ENCODE assay signal across 17 mouse cellular contexts in genomic region chr1:181259056-181259455, GRCm38 (mm10). TPM values are rescaled to one million over a fixed set of nuclear protein-coding genes. Genes with fewer than 3 reads are reported as not detected.
DNase-seq lines count a peak whose midpoint lies in the region; ATAC-seq and TF ChIP-seq lines count a peak whose summit lies in the region.
"Had no signal": no experiment of that assay in that cellular context is flagged by ENCODE, and none has a peak within 500 bp of the region (broad histone marks: within the 10 kb centered on the region; RNA-seq: fewer than 3 reads in every experiment).

No protein-coding gene starts in this region.

- no peak overlapping the region for H3K9ac ChIP-seq in liver, adult 2 months (ENCODE audit: low read depth, low read length)
- peak overlapping the region; percentile 69 for H3K9ac ChIP-seq in liver, embryonic 12.5 days
- no peak overlapping the region for H3K9ac ChIP-seq in stomach, postnatal 0 days (ENCODE audit: low read length)
- H3K9ac ChIP-seq: embryonic facial prominence, embryonic 15.5 days; limb, embryonic 12.5 days; midbrain, embryonic 12.5 days had no signal

- H3K4me1 ChIP-seq in liver, adult 2 months (ENCODE audit: control insufficient read depth, insufficient read depth, low read length) = peaks cover 16% of the 10 kb centered on the region
- H3K4me1 ChIP-seq in liver, embryonic 12.5 days = peaks cover 86% of the 10 kb centered on the region
- peaks cover 3% of the 10 kb centered on the region for H3K4me1 ChIP-seq in stomach, postnatal 0 days (replicated peaks; ENCODE audit: control insufficient read depth, insufficient read depth)

- no peak overlapping the region for H3K4me2 ChIP-seq in liver, embryonic 12.5 days
- no peak overlapping the region for H3K4me2 ChIP-seq in stomach, postnatal 0 days (replicated peaks; ENCODE audit: low read depth)
- H3K4me2 ChIP-seq: embryonic facial prominence, embryonic 15.5 days; limb, embryonic 12.5 days; midbrain, embryonic 12.5 days had no signal

- no peaks in the 10 kb centered on the region for H3K27me3 ChIP-seq in liver, adult 2 months (ENCODE audit: control insufficient read depth, insufficient read depth, low read length)
- no peaks in the 10 kb centered on the region for H3K27me3 ChIP-seq in liver, embryonic 12.5 days (replicated peaks)
- H3K27me3 ChIP-seq in stomach, postnatal 0 days (ENCODE audit: control insufficient read depth, insufficient read depth, low read length) = no peaks in the 10 kb centered on the region
- H3K27me3 ChIP-seq: embryonic facial prominence, embryonic 15.5 days had no signal

- DNase-seq in gastrocnemius, adult 2 months = no peak
- no peak for DNase-seq in gastrocnemius, postnatal 4 days (ENCODE audit: low spot score in 2 of 2)
- DNase-seq in liver, adult 2 months (ENCODE audit: extremely low read depth, low read depth, low spot score) = peak; percentile 67
- DNase-seq in liver = no peak
- DNase-seq in stomach, postnatal 0 days (ENCODE audit: low spot score) = no peak
- no peak for DNase-seq in frontal cortex, postnatal 10 days (ENCODE audit: low spot score in 2 of 2)
- DNase-seq: B cell, adult 2 months; cerebellum, adult 18-20 months; cerebellum, postnatal 25 days; embryo, embryonic 11 days; gastrocnemius, postnatal 10 days; right cerebral cortex, adult 18-20 months had no signal

- TF ChIP-seq EP300 in stomach, postnatal 0 days (optimal IDR thresholded peaks at IDR 0.05) = no peak

- H3K9me3 ChIP-seq in liver, embryonic 12.5 days (replicated peaks) = no peaks in the 10 kb centered on the region
- no peaks in the 10 kb centered on the region for H3K9me3 ChIP-seq in stomach, postnatal 0 days (ENCODE audit: control insufficient read depth, low read length)
- H3K9me3 ChIP-seq: embryonic facial prominence, embryonic 15.5 days; limb, embryonic 12.5 days; midbrain, embryonic 12.5 days had no signal

- H3K79me2 ChIP-seq in liver, adult 2 months (ENCODE audit: control insufficient read depth, insufficient read depth, low read length) = no peaks in the 10 kb centered on the region

- ATAC-seq in liver, embryonic 12.5 days = no peak
- ATAC-seq in stomach, postnatal 0 days (ENCODE audit: low FRiP score, low TSS enrichment) = no peak

- no peak overlapping the region for H3K4me3 ChIP-seq in gastrocnemius, adult 2 months
- no peak overlapping the region for H3K4me3 ChIP-seq in liver, adult 2 months (ENCODE audit: insufficient read depth, low read depth, low read length)
- H3K4me3 ChIP-seq in liver, embryonic 12.5 days = no peak overlapping the region
- H3K4me3 ChIP-seq in stomach, postnatal 0 days (ENCODE audit: low read depth, low read length) = no peak overlapping the region
- H3K4me3 ChIP-seq: embryonic facial prominence, embryonic 15.5 days; hindbrain, embryonic 10.5 days; limb, embryonic 12.5 days; midbrain, embryonic 12.5 days had no signal

- TF ChIP-seq CTCF in gastrocnemius, adult 2 months (IDR thresholded peaks at IDR 0.05) = no peak
- TF ChIP-seq CTCF in liver, adult 2 months (IDR thresholded peaks at IDR 0.05; ENCODE audit: low read depth, low read length) = no peak
- 0 out of 2 replicates have a peak, but pooled peaks have one; percentile 8 for TF ChIP-seq CTCF in stomach, postnatal 0 days (IDR thresholded peaks at IDR 0.05; ENCODE audit: low read depth)

- TF ChIP-seq POLR2A in liver, adult 2 months (IDR thresholded peaks at IDR 0.05; ENCODE audit: extremely low read depth, insufficient read depth, low read length) = no peak

- intact Hi-C loops in gastrocnemius, adult 2 months (cut with DNase I) = no loop called here

- H3K36me3 ChIP-seq in liver, adult 2 months (ENCODE audit: control insufficient read depth, insufficient read depth, low read length) = no peaks in the 10 kb centered on the region
- no peaks in the 10 kb centered on the region for H3K36me3 ChIP-seq in liver, embryonic 12.5 days
- H3K36me3 ChIP-seq in stomach, postnatal 0 days (ENCODE audit: control insufficient read depth, insufficient read depth, low read length) = no peaks in the 10 kb centered on the region
- H3K36me3 ChIP-seq: embryonic facial prominence, embryonic 15.5 days; hindbrain, embryonic 10.5 days; limb, embryonic 12.5 days; midbrain, embryonic 12.5 days had no signal

- peak overlapping the region; percentile 97 for H3K27ac ChIP-seq in gastrocnemius, adult 2 months
- H3K27ac ChIP-seq in liver, adult 2 months (replicated peaks; ENCODE audit: insufficient read depth, low read depth, low read length) = peak overlapping the region; percentile 98
- peak overlapping the region; percentile 100 for H3K27ac ChIP-seq in liver, embryonic 12.5 days
- peak overlapping the region; percentile 96; the same call in 1 of the 2 replicates for H3K27ac ChIP-seq in stomach, postnatal 0 days (replicated peaks)
- H3K27ac ChIP-seq: embryonic facial prominence, embryonic 15.5 days; limb, embryonic 12.5 days; midbrain, embryonic 12.5 days had no signal

- 54% methylated on average over 5 of the region's 5 CpGs for WGBS in liver, adult 2 months
- WGBS in liver, embryonic 12.5 days (ENCODE audit: insufficient replicate concordance) = 68% methylated on average over 5 of the region's 5 CpGs
- 69% methylated on average over 5 of the region's 5 CpGs for WGBS in stomach, postnatal 0 days

RNA-seq across cellular contexts. Expression of gene Wdr26, which starts 47.3 kb away (rescaled TPM):
- 100 to 1,000 TPM in 1 of 2 experiments, 10 to 100 TPM in 1; 99.7 to 104 TPM for total RNA-seq in gastrocnemius, adult 2 months (2021)
- total RNA-seq in gastrocnemius, postnatal 4 days (2021) = 100 to 1,000 TPM; 118 to 125 TPM
- 61.4 and 66.4 TPM in 2 replicates for total RNA-seq in liver, adult 2 months (2014; rRNA removed)
- polyA plus RNA-seq in liver, adult 2 months (2012; rRNA removed) = 20.9 and 22.1 TPM in 2 replicates
- 52.5 and 56.7 TPM in 2 replicates for polyA plus RNA-seq in liver, embryonic 12.5 days (2016; fragmentation: Nextera tagmentation; extraction: Ambion mirVana)
- polyA plus RNA-seq in stomach, postnatal 0 days (2015; fragmentation: Nextera tagmentation; extraction: Ambion mirVana) = 42.1 and 45.4 TPM in 2 replicates
